Mouse (Mus musculus) kidney, adult 2 months (tissue): Measurements from ENCODE around the gene Sympk. TPM values are rescaled to one million over a fixed set of nuclear protein-coding genes. Genes with fewer than 3 reads are reported as not detected.

Experiments used
- DNase-seq: peaks from one replicate; pipeline ENCODE4 v3.0.0; 2021
- H3K27ac ChIP-seq: fragments of 200-500 bp; 2 replicates; pipeline ENCODE4 v1.5.1; 2012; ENCODE audit warnings: low read depth, low read length, control low read depth, inconsistent platforms; ENCODE audit not compliant: insufficient read depth
- H3K27me3 ChIP-seq: fragments of 200-500 bp; replicated peaks from 2 replicates; pipeline ENCODE4 v1.6.1; 2012; ENCODE audit warnings: mild to moderate bottlenecking, moderate library complexity, low read length, inconsistent platforms; ENCODE audit not compliant: control insufficient read depth, insufficient read depth
- H3K36me3 ChIP-seq: fragments of 200-500 bp; 2 replicates; pipeline ENCODE4 v1.6.1; 2012; ENCODE audit warnings: mild to moderate bottlenecking, moderate library complexity, low read length, inconsistent platforms; ENCODE audit not compliant: control insufficient read depth, insufficient read depth
- H3K4me1 ChIP-seq: fragments of 200-500 bp; 2 replicates; pipeline ENCODE4 v1.6.1; 2011; ENCODE audit warnings: low read length; ENCODE audit not compliant: control insufficient read depth, insufficient read depth
- H3K4me3 ChIP-seq: fragments of 200-500 bp; 2 replicates; pipeline ENCODE4 v1.5.1; 2011; ENCODE audit warnings: mild to moderate bottlenecking, low read depth, low read length, control low read depth; ENCODE audit not compliant: insufficient read depth
- CTCF ChIP-seq: fragments of 200-500 bp; conservative IDR thresholded peaks from 2 replicates; pipeline ENCODE4 v1.5.1; 2011; ENCODE audit warnings: low read depth, mild to moderate bottlenecking, control low read depth, low read length, moderate library complexity, mixed read lengths; ENCODE audit not compliant: insufficient read depth, insufficient read length
- POLR2A ChIP-seq: fragments of 200-500 bp; IDR thresholded peaks from one replicate; pipeline ENCODE4 v1.6.1; 2011; ENCODE audit warnings: low read depth, low read length, control low read depth
- WGBS: fragments of 180-500 bp; shearing (Covaris S2); methylation state at CpG from one replicate; pipeline ENCODE4 v1.1.7; 2018; 5-methylcytosine and 5-hydroxymethylcytosine counted together
- polyA plus RNA-seq: library from polyadenylated mRNA; depleted of rRNA; stranded (reverse); fragments of >200 nt; gene quantifications from 2 replicates; pipeline ENCODE4 v1.2.3, GENCODE M21; 2012

Sympk gene
- polyA plus RNA-seq, 1 experiment, result 59.8 TPM

DNA sequence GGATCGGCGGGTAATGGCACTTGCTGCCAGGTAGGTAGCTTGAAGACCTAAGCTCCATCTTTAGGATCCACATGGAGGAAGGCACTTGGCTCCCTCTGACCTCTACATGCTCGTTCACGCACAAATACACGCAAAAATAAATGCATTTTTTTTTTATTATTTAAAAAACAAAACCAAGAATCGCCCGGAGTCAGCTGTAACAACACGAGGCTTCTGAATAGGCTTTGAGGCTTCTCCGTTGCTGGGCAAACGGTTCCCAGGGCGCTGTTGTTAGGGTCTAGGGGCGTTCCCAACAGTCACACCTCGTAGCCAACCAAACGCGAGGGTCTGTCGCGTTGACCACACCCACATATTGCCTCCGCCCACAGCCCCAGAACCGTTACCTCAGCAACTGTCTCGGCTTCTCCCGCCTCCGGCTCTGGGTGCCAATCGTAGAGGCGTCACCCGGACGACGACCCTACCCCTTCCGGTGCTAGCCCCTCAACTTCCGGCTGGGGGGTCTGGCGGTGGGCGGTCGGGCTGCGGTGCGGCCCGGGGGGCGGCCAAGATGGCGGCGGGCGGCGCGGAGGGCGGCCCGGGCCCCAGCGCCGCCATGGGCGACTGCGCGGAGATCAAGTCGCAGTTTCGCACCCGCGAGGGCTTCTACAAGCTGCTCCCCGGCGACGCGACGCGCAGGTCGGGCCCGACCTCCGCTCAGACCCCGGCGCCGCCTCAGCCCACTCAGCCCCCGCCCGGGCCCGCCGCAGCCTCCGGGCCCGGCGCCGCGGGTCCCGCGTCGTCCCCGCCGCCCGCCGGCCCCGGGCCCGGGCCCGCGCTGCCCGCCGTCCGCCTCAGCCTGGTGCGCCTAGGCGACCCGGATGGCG lies 51.8 kb downstream of the Sympk start, which contains the start of gene Dmwd:
Dmwd (plus strand) TSS at position 505 of the 863 bp plus-strand sequence.
- no peak for TF ChIP-seq POLR2A
- Histone ChIP-seq H3K4me1 (peaks cover 5% of the 10 kb centered on the region), H3K4me3 (peak within 1 kb of the TSS; percentile 65), H3K27me3 (no peaks in the 10 kb centered on the region), H3K36me3 (no peaks in the 10 kb centered on the region), H3K27ac (0 out of 2 replicates have a peak within 1 kb of the TSS, but pooled peaks have one; percentile 28)
- peak; percentile 98 for DNase-seq
- WGBS, result 1% methylated on average over 87 of the region's 91 CpGs

- under 1% methylated on average over 22 of the region's 22 CpGs for WGBS
- TF ChIP-seq POLR2A (no peak), CTCF (no peak)
- DNase-seq, result no peak
- peak overlapping the region; percentile 65 for H3K4me3 ChIP-seq
- H3K4me1 ChIP-seq, result peaks cover 5% of the 10 kb centered on the region
- no peaks in the 10 kb centered on the region for H3K27me3 ChIP-seq
- no peaks in the 10 kb centered on the region for H3K36me3 ChIP-seq
- 0 out of 2 replicates have a peak overlapping the region, but pooled peaks have one; percentile 28 for H3K27ac ChIP-seq
Observed at GRCm38 (mm10) chr7:19076586-19076991, 52.4 kb downstream of the Sympk start.

GRCm38 (mm10) chr7:19077761-19078160 lies 53.6 kb downstream of the Sympk start:
- no peak overlapping the region for H3K27ac ChIP-seq
- H3K27me3 ChIP-seq, result no peaks in the 10 kb centered on the region
- H3K36me3 ChIP-seq, result no peaks in the 10 kb centered on the region
- 46% methylated on average over 14 of the region's 14 CpGs for WGBS
- TF ChIP-seq POLR2A, result no peak
- TF ChIP-seq CTCF, result no peak
- H3K4me1 ChIP-seq, result peaks cover 5% of the 10 kb centered on the region
- peak; percentile 50 for DNase-seq
- no peak overlapping the region for H3K4me3 ChIP-seq

GRCm38 (mm10) chr7:19078732-19079131 lies 54.6 kb downstream of the Sympk start:
- no peak overlapping the region for H3K27ac ChIP-seq
- WGBS, result 68% methylated on average over 3 of the region's 3 CpGs
- TF ChIP-seq POLR2A, result no peak
- no peak for TF ChIP-seq CTCF
- no peaks in the 10 kb centered on the region for H3K36me3 ChIP-seq
- no peak for DNase-seq
- H3K27me3 ChIP-seq, result no peaks in the 10 kb centered on the region
- no peak overlapping the region for H3K4me3 ChIP-seq
- peaks cover 5% of the 10 kb centered on the region for H3K4me1 ChIP-seq

DNA sequence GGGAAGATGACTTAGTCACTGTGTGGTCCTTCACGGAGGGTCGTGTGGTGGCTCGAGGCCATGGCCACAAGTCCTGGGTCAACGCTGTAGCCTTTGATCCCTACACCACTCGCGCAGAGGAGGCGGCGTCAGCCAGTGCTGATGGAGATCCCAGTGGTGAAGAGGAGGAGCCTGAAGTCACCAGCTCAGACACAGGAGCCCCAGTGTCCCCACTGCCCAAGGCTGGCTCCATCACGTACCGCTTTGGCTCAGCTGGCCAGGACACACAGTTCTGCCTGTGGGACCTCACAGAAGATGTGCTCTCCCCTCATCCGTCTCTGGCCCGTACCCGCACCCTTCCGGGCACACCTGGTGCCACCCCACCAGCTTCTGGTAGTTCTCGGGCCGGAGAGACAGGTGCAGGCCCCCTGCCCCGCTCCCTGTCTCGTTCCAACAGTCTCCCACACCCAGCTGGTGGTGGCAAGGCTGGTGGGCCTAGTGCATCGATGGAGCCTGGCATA lies 56.3 kb downstream of the Sympk start:
- no peak for TF ChIP-seq POLR2A
- no peak for TF ChIP-seq CTCF

DNA sequence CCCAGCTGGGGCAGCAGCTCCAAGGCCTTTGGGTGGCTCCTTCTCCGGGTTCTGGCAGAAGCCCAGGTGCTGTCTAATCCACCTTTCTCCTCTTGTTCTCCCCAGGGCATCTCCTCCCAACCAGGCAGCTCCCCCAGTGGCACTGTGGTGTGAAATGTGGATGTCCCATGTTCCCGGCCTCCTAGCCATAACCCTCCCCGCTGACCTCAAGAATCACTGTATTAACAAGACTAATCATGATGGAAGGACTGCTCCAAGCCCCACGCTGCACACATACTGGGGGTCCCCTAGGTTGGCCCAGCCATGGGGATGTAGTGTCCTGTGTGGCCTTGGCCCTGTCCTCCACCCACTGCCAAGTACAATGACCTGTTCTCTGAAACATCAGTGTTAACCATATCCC lies 58.0 kb downstream of the Sympk start:
- Histone ChIP-seq H3K4me3 (no peak overlapping the region), H3K27ac (no peak overlapping the region), H3K36me3 (no peaks in the 10 kb centered on the region), H3K27me3 (no peaks in the 10 kb centered on the region), H3K4me1 (peaks cover 4% of the 10 kb centered on the region; the same call in 1 of the 2 replicates)
- TF ChIP-seq CTCF (no peak), POLR2A (no peak)
- 68% methylated on average over 4 of the region's 4 CpGs for WGBS
- no peak for DNase-seq

More for the DNA sequence above, 56.3 kb downstream of the Sympk start:
- no peak for DNase-seq
- Histone ChIP-seq H3K27me3 (no peaks in the 10 kb centered on the region), H3K4me3 (no peak overlapping the region), H3K36me3 (no peaks in the 10 kb centered on the region), H3K4me1 (peaks cover under 1% of the 10 kb centered on the region), H3K27ac (no peak overlapping the region)
- 81% methylated on average over 19 of the region's 19 CpGs for WGBS

- H3K4me3 ChIP-seq, result no peak overlapping the region
- peak; percentile 58 for DNase-seq
- H3K27me3 ChIP-seq, result no peaks in the 10 kb centered on the region
- H3K27ac ChIP-seq, result peak overlapping the region; percentile 1; the same call in 1 of the 2 replicates
- no peak for TF ChIP-seq POLR2A
- TF ChIP-seq CTCF, result no peak
- peaks cover 4% of the 10 kb centered on the region; the same call in 1 of the 2 replicates for H3K4me1 ChIP-seq
- H3K36me3 ChIP-seq, result no peaks in the 10 kb centered on the region
- 36% methylated on average over 6 of the region's 6 CpGs for WGBS
Observed at GRCm38 (mm10) chr7:19083096-19083495, 58.9 kb downstream of the Sympk start.
